Mouse (Mus musculus) lung, postnatal 0 days (tissue): ENCODE measurements around the gene Brinp1. TPM values are rescaled to one million over a fixed set of nuclear protein-coding genes. Genes with fewer than 3 reads are reported as not detected.

Experiments
- ATAC-seq: fragments of 200-750 bp; cut with Nextera tagmentation; 2 replicates; pipeline ENCODE4 v1.8.0; 2017; ENCODE audit warnings: moderate library complexity
- DNase-seq: peaks from one replicate; pipeline ENCODE4 v3.0.0-alpha.2; 2016; ENCODE audit warnings: low spot score
- H3K27ac ChIP-seq: fragments of 300-500 bp; sonication (generic); 2 replicates; pipeline ENCODE4 v1.5.1; 2014; ENCODE audit warnings: antibody characterized with exemption, mild to moderate bottlenecking, low read length, mixed read lengths
- H3K27me3 ChIP-seq: fragments of 300-500 bp; sonication (generic); replicated peaks from 2 replicates; pipeline ENCODE4 v1.6.1; 2014; ENCODE audit warnings: low read length, mixed read lengths; ENCODE audit not compliant: insufficient read depth
- H3K36me3 ChIP-seq: fragments of 300-500 bp; sonication (generic); 2 replicates; pipeline ENCODE4 v1.6.1; 2014; ENCODE audit warnings: low read length, mixed read lengths; ENCODE audit not compliant: insufficient read depth
- H3K4me1 ChIP-seq: fragments of 300-500 bp; sonication (generic); 2 replicates; pipeline ENCODE4 v1.6.1; 2014; ENCODE audit warnings: antibody characterized with exemption, low read depth, low read length, mixed read lengths; ENCODE audit not compliant: insufficient read depth
- H3K4me2 ChIP-seq: fragments of 300-500 bp; sonication (generic); replicated peaks from 2 replicates; pipeline ENCODE4 v1.6.1; 2014; ENCODE audit warnings: low read depth, mild to moderate bottlenecking, low read length, moderate library complexity, mixed read lengths
- H3K4me3 ChIP-seq: fragments of 300-500 bp; sonication (generic); 2 replicates; pipeline ENCODE4 v1.5.1; 2014; ENCODE audit warnings: low read depth, low read length
- H3K9ac ChIP-seq: fragments of 300-500 bp; sonication (generic); replicated peaks from 2 replicates; pipeline ENCODE4 v1.6.1; 2014; ENCODE audit warnings: low read depth, mild to moderate bottlenecking
- H3K9me3 ChIP-seq: fragments of 300-500 bp; sonication (generic); 2 replicates; pipeline ENCODE4 v1.6.1; 2016; ENCODE audit warnings: low read length, mixed read lengths
- CTCF ChIP-seq: IDR thresholded peaks from 2 replicates; pipeline ENCODE4 v1.5.1; 2016; ENCODE audit warnings: antibody characterized with exemption, mild to moderate bottlenecking
- EP300 ChIP-seq: IDR thresholded peaks from 2 replicates; pipeline ENCODE4 v1.6.1; 2016; ENCODE audit warnings: antibody characterized with exemption, mild to moderate bottlenecking, control low read depth
- WGBS: fragments of 180-500 bp; shearing (Covaris S2); extraction: QIAGEN DNeasy Blood & Tissue Kit; methylation state at CpG from one replicate; pipeline ENCODE4 v1.1.7; 2014; 5-methylcytosine and 5-hydroxymethylcytosine counted together
- polyA plus RNA-seq: library from polyadenylated mRNA; unstranded; fragments of >200 nt; fragmentation: Nextera tagmentation; extraction: Ambion mirVana; gene quantifications from 2 replicates; pipeline ENCODE4 v1.2.1, GENCODE M21; 2015

The Brinp1 gene
- 13.6 and 16.4 TPM in 2 replicates for polyA plus RNA-seq

DNA sequence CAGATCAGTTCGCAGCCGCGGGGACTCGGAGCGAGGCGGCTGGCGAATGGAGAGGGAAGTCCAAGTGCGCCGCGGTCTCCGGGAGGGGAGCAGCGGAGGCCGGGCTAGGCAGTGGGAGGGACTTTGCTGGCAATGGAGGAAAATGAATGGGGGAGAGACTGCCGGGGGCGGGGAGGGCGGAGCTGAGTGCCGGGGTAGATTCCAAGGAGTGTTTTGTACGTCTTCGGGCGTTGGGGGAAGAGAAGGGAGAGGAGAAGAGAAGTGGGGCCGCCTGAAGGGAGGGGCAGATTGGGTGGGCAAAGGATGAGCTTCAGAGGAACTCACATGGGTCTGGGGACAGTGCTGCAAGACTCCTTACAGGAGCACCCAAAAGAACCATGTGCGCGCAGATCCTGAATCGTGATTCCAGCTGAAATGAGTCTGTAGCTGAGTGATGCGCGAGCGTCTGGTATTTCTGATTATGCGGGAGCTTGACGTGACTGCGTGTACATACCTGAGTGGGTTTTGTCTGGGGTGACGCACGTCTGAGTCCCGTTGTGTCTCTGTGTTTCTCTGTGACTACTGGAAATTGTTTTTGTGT is at the start of gene Brinp1:
Brinp1 (minus strand) TSS at position 76 of the 580 bp plus-strand sequence.
- Histone ChIP-seq H3K27ac (no peak within 1 kb of the TSS), H3K4me2 (peak within 1 kb of the TSS; percentile 53), H3K9me3 (no peaks in the 10 kb centered on the region), H3K27me3 (no peaks in the 10 kb centered on the region), H3K4me3 (peak within 1 kb of the TSS; percentile 44), H3K9ac (no peak within 1 kb of the TSS), H3K4me1 (no peaks in the 10 kb centered on the region), H3K36me3 (no peaks in the 10 kb centered on the region)
- WGBS = 1% methylated on average over 32 of the region's 33 CpGs
- peak; percentile 68 for DNase-seq
- peak; percentile 72 for ATAC-seq
- TF ChIP-seq EP300 = no peak
- no peak for TF ChIP-seq CTCF

DNA sequence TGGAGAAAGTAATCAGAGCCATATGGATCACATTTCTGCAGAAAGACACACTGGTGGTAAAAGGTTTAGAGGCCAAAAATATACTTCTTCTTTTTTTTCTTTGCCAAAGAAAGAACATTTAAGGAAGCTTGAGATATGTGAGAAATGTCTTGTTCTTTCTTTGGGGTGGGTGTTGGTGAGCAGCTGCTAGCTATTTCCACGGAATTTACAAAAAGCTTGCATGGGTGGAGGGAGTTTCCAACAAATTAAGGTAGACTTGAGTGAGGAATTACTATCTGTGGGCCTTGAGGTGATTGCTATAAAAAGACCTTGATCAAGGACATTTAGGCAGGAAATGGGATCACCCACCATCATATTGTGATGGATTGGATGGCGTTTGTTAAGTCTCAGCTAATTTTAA is 3.1 kb upstream of the Brinp1 start:
- 52% methylated on average over 2 of the region's 2 CpGs for WGBS
- Histone ChIP-seq H3K4me1 (no peaks in the 10 kb centered on the region), H3K27ac (no peak overlapping the region), H3K4me3 (no peak overlapping the region), H3K9me3 (no peaks in the 10 kb centered on the region), H3K27me3 (no peaks in the 10 kb centered on the region), H3K9ac (no peak overlapping the region), H3K4me2 (no peak overlapping the region), H3K36me3 (no peaks in the 10 kb centered on the region)
- ATAC-seq (no peak), DNase-seq (no peak)
- TF ChIP-seq CTCF = no peak
- TF ChIP-seq EP300 = no peak

DNA sequence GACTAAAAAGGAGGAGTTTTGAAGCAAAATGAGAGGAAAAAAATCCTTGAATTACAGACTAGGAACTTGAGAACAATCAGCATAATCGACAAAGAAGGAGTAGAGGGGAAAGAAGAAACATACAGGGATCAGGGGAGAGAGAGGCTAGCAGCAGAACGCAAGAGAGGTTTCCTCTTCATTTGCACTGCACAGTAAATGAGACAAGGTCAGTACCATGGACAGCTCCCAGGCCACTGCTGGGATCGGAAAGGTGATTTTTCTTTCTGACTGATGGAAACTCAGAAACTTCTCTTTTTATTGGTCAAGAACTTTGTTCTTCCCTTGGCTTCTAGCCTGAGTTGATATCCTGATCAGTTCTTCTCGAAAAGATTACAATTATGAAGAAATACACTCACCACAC is 1.4 kb upstream of the Brinp1 start:
- Histone ChIP-seq H3K4me2 (no peak overlapping the region), H3K4me3 (no peak overlapping the region), H3K9me3 (no peaks in the 10 kb centered on the region), H3K27me3 (no peaks in the 10 kb centered on the region), H3K27ac (no peak overlapping the region), H3K4me1 (no peaks in the 10 kb centered on the region), H3K36me3 (no peaks in the 10 kb centered on the region), H3K9ac (no peak overlapping the region)
- no peak for TF ChIP-seq CTCF
- TF ChIP-seq EP300 = no peak
- ATAC-seq (no peak), DNase-seq (peak; percentile 68)
- WGBS = 1% methylated on average over 4 of the region's 4 CpGs

DNA sequence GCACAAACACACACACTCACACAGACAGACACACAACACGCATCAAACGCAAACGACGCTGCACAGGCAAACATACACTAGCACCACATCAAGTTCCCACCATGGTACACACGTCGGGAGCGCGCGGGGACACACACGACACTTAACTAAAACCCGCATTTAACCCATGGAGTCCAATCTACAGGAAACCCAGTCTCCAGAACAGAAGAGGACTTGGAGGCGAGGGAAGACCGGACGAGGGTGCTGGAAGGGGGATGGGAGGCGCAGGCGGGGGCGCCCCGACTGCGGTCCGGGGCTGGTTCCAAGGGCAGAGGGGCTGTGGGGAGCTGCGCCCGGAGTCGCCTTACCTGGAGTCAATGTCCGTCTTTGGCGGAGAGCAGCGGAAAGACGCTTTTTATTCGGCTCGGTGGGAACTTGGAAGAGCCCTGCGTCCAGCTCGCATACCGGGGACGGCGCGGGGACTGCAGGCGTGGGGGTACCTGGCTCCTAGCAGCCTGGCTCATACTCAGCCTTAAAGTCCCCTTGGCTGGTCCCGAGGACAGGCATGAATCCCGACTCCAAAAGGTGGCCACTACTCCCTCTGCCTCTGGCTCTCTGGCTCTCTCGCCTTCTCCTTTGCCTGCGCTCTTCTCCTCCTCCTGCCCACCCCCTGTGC is 403 bp downstream of the Brinp1 start:
- no peaks in the 10 kb centered on the region for H3K9me3 ChIP-seq
- H3K36me3 ChIP-seq = no peaks in the 10 kb centered on the region
- no peaks in the 10 kb centered on the region for H3K27me3 ChIP-seq
- no peak for DNase-seq
- H3K27ac ChIP-seq = no peak overlapping the region
- H3K4me2 ChIP-seq = peak overlapping the region; percentile 53
- H3K4me1 ChIP-seq = no peaks in the 10 kb centered on the region
- 0% methylated on average over 39 of the region's 40 CpGs for WGBS
- peak overlapping the region; percentile 44 for H3K4me3 ChIP-seq
- ATAC-seq = no peak
- no peak overlapping the region for H3K9ac ChIP-seq
- TF ChIP-seq EP300 (no peak), CTCF (no peak)

DNA sequence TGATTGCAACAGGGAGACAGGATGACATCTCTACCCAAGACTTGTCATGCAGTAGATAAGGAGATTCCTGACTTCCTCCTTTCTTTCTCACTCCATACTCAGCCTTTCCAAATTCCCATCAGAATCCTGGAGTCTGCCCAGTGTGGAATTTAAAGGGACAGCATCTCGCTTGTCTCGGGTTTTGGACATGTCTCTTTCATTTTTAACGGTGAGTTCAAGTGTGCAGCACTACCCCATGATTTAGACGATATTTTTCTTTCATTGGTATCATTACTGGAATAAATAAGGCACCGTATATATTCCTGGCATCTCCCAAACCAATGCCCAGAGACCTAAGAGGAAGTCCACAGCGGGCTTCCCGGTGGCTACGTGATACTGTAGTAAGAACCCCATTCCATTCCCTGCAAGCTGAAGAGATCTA is 1.1 kb downstream of the Brinp1 start:
- no peaks in the 10 kb centered on the region for H3K27me3 ChIP-seq
- no peaks in the 10 kb centered on the region for H3K36me3 ChIP-seq
- H3K4me1 ChIP-seq = no peaks in the 10 kb centered on the region
- 11% methylated on average over 8 of the region's 8 CpGs for WGBS
- H3K9ac ChIP-seq = no peak overlapping the region
- DNase-seq = peak; percentile 14
- H3K9me3 ChIP-seq = no peaks in the 10 kb centered on the region
- H3K4me2 ChIP-seq = peak overlapping the region; percentile 53
- no peak overlapping the region for H3K27ac ChIP-seq
- no peak for TF ChIP-seq CTCF
- TF ChIP-seq EP300 = no peak
- peak overlapping the region; percentile 44 for H3K4me3 ChIP-seq
- ATAC-seq = no peak

DNA sequence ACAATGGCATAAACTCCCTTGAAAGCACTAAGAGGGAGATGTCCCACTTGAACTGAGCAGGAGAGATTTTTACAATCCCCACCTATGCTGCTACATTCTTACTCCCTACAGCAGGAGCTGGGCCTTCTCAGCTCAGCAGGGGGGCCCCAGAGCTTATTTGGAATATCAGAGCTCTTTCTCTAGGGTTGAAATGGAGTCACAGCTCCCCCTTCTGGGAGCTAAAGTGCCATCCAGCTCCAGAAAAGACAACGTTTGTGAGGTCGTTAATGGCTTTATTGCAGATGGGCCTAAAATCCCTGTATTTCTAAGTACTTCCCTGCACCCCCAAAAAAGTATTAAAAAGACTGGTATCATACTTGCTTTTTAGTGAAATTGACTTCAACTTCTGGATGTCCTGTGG is 3.6 kb downstream of the Brinp1 start:
- DNase-seq = peak; percentile 50
- ATAC-seq = no peak
- no peak overlapping the region for H3K27ac ChIP-seq
- no peak overlapping the region for H3K4me3 ChIP-seq
- TF ChIP-seq CTCF (peak; percentile 62), EP300 (no peak)
- no peak overlapping the region for H3K9ac ChIP-seq
- WGBS = 2% methylated on average over 2 of the region's 2 CpGs
- no peaks in the 10 kb centered on the region for H3K4me1 ChIP-seq
- no peak overlapping the region for H3K4me2 ChIP-seq
- H3K9me3 ChIP-seq = no peaks in the 10 kb centered on the region
- no peaks in the 10 kb centered on the region for H3K36me3 ChIP-seq
- no peaks in the 10 kb centered on the region for H3K27me3 ChIP-seq
